Mouse (Mus musculus) lung, postnatal 0 days (tissue): Measurements from ENCODE around the gene Uqcrfs1.
A peak's percentile ranks its signal among the peaks of the same experiment; 100 is the strongest.

Experiments used
- CTCF ChIP-seq: IDR thresholded peaks from 2 replicates; pipeline ENCODE4 v1.5.1; 2016; ENCODE audit warnings: antibody characterized with exemption, mild to moderate bottlenecking
- EP300 ChIP-seq: IDR thresholded peaks from 2 replicates; pipeline ENCODE4 v1.6.1; 2016; ENCODE audit warnings: antibody characterized with exemption, mild to moderate bottlenecking, control low read depth

DNA sequence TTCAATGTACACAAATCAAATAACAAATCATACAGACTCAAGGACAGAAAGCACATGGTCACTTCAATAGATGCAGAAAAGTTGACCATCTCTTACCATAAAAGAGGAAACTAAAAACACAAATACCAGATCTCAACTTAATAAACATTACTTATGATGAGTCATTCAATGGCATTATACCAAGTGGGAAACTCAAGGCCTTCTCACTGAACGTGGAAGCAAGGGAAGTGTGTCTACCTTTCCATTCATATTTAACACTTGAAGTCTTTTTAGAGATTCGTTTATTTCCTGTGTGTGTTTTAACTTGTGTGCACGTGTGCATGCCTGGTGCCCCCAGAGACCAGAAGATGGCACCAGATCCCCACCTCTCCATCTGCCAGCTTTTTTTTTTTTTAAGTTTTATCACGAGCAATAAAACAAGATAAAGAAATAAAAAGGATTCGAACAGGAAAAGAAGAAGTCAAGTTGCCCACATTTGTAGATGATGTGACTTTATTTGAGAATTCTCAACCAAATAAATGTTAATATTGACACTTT, 8.0 kb upstream of the Uqcrfs1 start:
- TF ChIP-seq EP300 (no peak), CTCF (peak; percentile 48; the same call in 1 of the 2 replicates)
